Mouse (Mus musculus) bone marrow macrophage, adult 2 months (primary cell): ENCODE data around the gene Coq10a.

ENCODE experiments used
- CTCF ChIP-seq: IDR thresholded peaks from 2 replicates; pipeline ENCODE4 v1.5.1; 2012; ENCODE audit warnings: low read depth, mild to moderate bottlenecking, low read length, moderate library complexity
- POLR2A ChIP-seq: IDR thresholded peaks from 2 replicates; pipeline ENCODE4 v1.6.1; 2012; ENCODE audit warnings: mild to moderate bottlenecking, low read depth, low read length, borderline replicate concordance

GRCm38 (mm10) chr10:128321641-128322040 is 47.2 kb downstream of the Coq10a start:
- TF ChIP-seq POLR2A (no peak), CTCF (no peak)
